Mouse (Mus musculus): ENCODE measurements at regions not wholly inside any gene's neighbourhood (a gene's known extent, or its start where the extent isn't known, plus 50 kb on each side); places are given as distances from the start of the nearest gene placed in this dataset.

- no peak for DNase-seq (ENCODE audit: low spot score)
- H3K4me1 ChIP-seq (replicated peaks; ENCODE audit: control insufficient read depth, insufficient read depth, low read length), result no peaks in the 10 kb centered on the region
- H3K4me3 ChIP-seq (ENCODE audit: low read depth, low read length), result no peak overlapping the region
- ATAC-seq (replicated peaks; ENCODE audit: low FRiP score), result no peak
- no peaks in the 10 kb centered on the region for H3K9me3 ChIP-seq (ENCODE audit: control insufficient read depth, low read length)
- H3K27me3 ChIP-seq (ENCODE audit: control insufficient read depth, insufficient read depth, low read length), result no peaks in the 10 kb centered on the region
- H3K27ac ChIP-seq (ENCODE audit: low read depth, low read length), result no peak overlapping the region
- WGBS, result 87% methylated on average over 10 of the region's 10 CpGs
- no peaks in the 10 kb centered on the region for H3K36me3 ChIP-seq (ENCODE audit: control insufficient read depth, insufficient read depth, low read length)
- no peak overlapping the region for H3K9ac ChIP-seq (ENCODE audit: low read length)
- H3K4me2 ChIP-seq (ENCODE audit: low read depth, low read length, severe bottlenecking), result no peak overlapping the region
These were observed 93.9 kb downstream of the Kcnrg start for GRCm38 (mm10) chr14:61701131-61701530.

- Histone ChIP-seq H3K27me3 (ENCODE audit: control insufficient read depth, insufficient read depth, low read length) (no peaks in the 10 kb centered on the region), H3K4me3 (ENCODE audit: low read depth, low read length) (no peak overlapping the region), H3K9ac (ENCODE audit: low read length) (no peak overlapping the region), H3K27ac (ENCODE audit: low read depth, low read length) (no peak overlapping the region), H3K4me2 (ENCODE audit: low read depth, low read length, severe bottlenecking) (no peak overlapping the region), H3K4me1 (replicated peaks; ENCODE audit: control insufficient read depth, insufficient read depth, low read length) (no peaks in the 10 kb centered on the region), H3K9me3 (ENCODE audit: control insufficient read depth, low read length) (no peaks in the 10 kb centered on the region), H3K36me3 (ENCODE audit: control insufficient read depth, insufficient read depth, low read length) (no peaks in the 10 kb centered on the region)
- no peak for DNase-seq (ENCODE audit: low spot score)
- ATAC-seq (replicated peaks; ENCODE audit: low FRiP score), result no peak
- WGBS, result 88% methylated on average over 3 of the region's 3 CpGs
These were observed 96.7 kb downstream of the Kcnrg start for GRCm38 (mm10) chr14:61703916-61704315.

GRCm38 (mm10) chr14:61706984-61707383, 99.7 kb downstream of the Kcnrg start:
- Histone ChIP-seq H3K4me2 (ENCODE audit: low read depth, low read length, severe bottlenecking) (no peak overlapping the region), H3K4me3 (ENCODE audit: low read depth, low read length) (no peak overlapping the region), H3K36me3 (ENCODE audit: control insufficient read depth, insufficient read depth, low read length) (no peaks in the 10 kb centered on the region), H3K4me1 (replicated peaks; ENCODE audit: control insufficient read depth, insufficient read depth, low read length) (no peaks in the 10 kb centered on the region), H3K9me3 (ENCODE audit: control insufficient read depth, low read length) (no peaks in the 10 kb centered on the region), H3K27ac (ENCODE audit: low read depth, low read length) (no peak overlapping the region), H3K27me3 (ENCODE audit: control insufficient read depth, insufficient read depth, low read length) (no peaks in the 10 kb centered on the region), H3K9ac (ENCODE audit: low read length) (no peak overlapping the region)
- ATAC-seq (replicated peaks; ENCODE audit: low FRiP score) (no peak), DNase-seq (ENCODE audit: low spot score) (no peak)
- WGBS, result 91% methylated on average over 6 of the region's 6 CpGs

GRCm38 (mm10) chr14:61708331-61708730, 101.1 kb downstream of the Kcnrg start:
- 69% methylated on average over 6 of the region's 6 CpGs for WGBS

GRCm38 (mm10) chr14:61715746-61716145, 108.5 kb downstream of the Kcnrg start:
- Histone ChIP-seq H3K27me3 (ENCODE audit: control insufficient read depth, insufficient read depth, low read length) (no peaks in the 10 kb centered on the region), H3K4me3 (ENCODE audit: low read depth, low read length) (no peak overlapping the region), H3K4me1 (replicated peaks; ENCODE audit: control insufficient read depth, insufficient read depth, low read length) (0 out of 2 replicates have a peak, but pooled peaks cover 2% of the 10 kb centered on the region), H3K9me3 (ENCODE audit: control insufficient read depth, low read length) (no peaks in the 10 kb centered on the region; the same call in 1 of the 2 replicates), H3K4me2 (ENCODE audit: low read depth, low read length, severe bottlenecking) (no peak overlapping the region), H3K9ac (ENCODE audit: low read length) (no peak overlapping the region), H3K36me3 (ENCODE audit: control insufficient read depth, insufficient read depth, low read length) (no peaks in the 10 kb centered on the region), H3K27ac (ENCODE audit: low read depth, low read length) (no peak overlapping the region)
- DNase-seq (ENCODE audit: low spot score) (no peak), ATAC-seq (replicated peaks; ENCODE audit: low FRiP score) (no peak)
- WGBS, result 90% methylated on average over 4 of the region's 4 CpGs

More at GRCm38 (mm10) chr14:61708331-61708730, 101.1 kb downstream of the Kcnrg start:
- Histone ChIP-seq H3K27ac (ENCODE audit: low read depth, low read length) (no peak overlapping the region), H3K4me1 (replicated peaks; ENCODE audit: control insufficient read depth, insufficient read depth, low read length) (0 out of 2 replicates have a peak, but pooled peaks cover 1% of the 10 kb centered on the region), H3K36me3 (ENCODE audit: control insufficient read depth, insufficient read depth, low read length) (no peaks in the 10 kb centered on the region), H3K9me3 (ENCODE audit: control insufficient read depth, low read length) (no peaks in the 10 kb centered on the region), H3K27me3 (ENCODE audit: control insufficient read depth, insufficient read depth, low read length) (no peaks in the 10 kb centered on the region), H3K4me3 (ENCODE audit: low read depth, low read length) (no peak overlapping the region), H3K9ac (ENCODE audit: low read length) (no peak overlapping the region), H3K4me2 (ENCODE audit: low read depth, low read length, severe bottlenecking) (no peak overlapping the region)
- no peak for ATAC-seq (replicated peaks; ENCODE audit: low FRiP score)
- no peak for DNase-seq (ENCODE audit: low spot score)

GRCm38 (mm10) chr14:61718392-61719124, 111.3 kb downstream of the Kcnrg start:
- Histone ChIP-seq H3K27ac (ENCODE audit: low read depth, low read length) (no peak overlapping the region), H3K27me3 (ENCODE audit: control insufficient read depth, insufficient read depth, low read length) (no peaks in the 10 kb centered on the region), H3K9me3 (ENCODE audit: control insufficient read depth, low read length) (no peaks in the 10 kb centered on the region; the same call in 1 of the 2 replicates), H3K36me3 (ENCODE audit: control insufficient read depth, insufficient read depth, low read length) (no peaks in the 10 kb centered on the region), H3K4me3 (ENCODE audit: low read depth, low read length) (no peak overlapping the region), H3K9ac (ENCODE audit: low read length) (no peak overlapping the region), H3K4me2 (ENCODE audit: low read depth, low read length, severe bottlenecking) (no peak overlapping the region), H3K4me1 (replicated peaks; ENCODE audit: control insufficient read depth, insufficient read depth, low read length) (no peaks in the 10 kb centered on the region)
- DNase-seq (ENCODE audit: low spot score), result no peak
- 55% methylated on average over 4 of the region's 4 CpGs for WGBS
- ATAC-seq (replicated peaks; ENCODE audit: low FRiP score), result no peak

GRCm38 (mm10) chr14:61721302-61721701, 114.0 kb downstream of the Kcnrg start:
- Histone ChIP-seq H3K27ac (ENCODE audit: low read depth, low read length) (no peak overlapping the region), H3K9ac (ENCODE audit: low read length) (no peak overlapping the region), H3K27me3 (ENCODE audit: control insufficient read depth, insufficient read depth, low read length) (no peaks in the 10 kb centered on the region), H3K4me2 (ENCODE audit: low read depth, low read length, severe bottlenecking) (no peak overlapping the region), H3K9me3 (ENCODE audit: control insufficient read depth, low read length) (no peaks in the 10 kb centered on the region), H3K4me1 (replicated peaks; ENCODE audit: control insufficient read depth, insufficient read depth, low read length) (no peaks in the 10 kb centered on the region), H3K36me3 (ENCODE audit: control insufficient read depth, insufficient read depth, low read length) (no peaks in the 10 kb centered on the region), H3K4me3 (ENCODE audit: low read depth, low read length) (no peak overlapping the region)
- no peak for ATAC-seq (replicated peaks; ENCODE audit: low FRiP score)
- WGBS, result 92% methylated on average over 4 of the region's 4 CpGs
- DNase-seq (ENCODE audit: low spot score), result no peak

- ATAC-seq (replicated peaks; ENCODE audit: low FRiP score) (no peak), DNase-seq (ENCODE audit: low spot score) (no peak)
- no peak overlapping the region for H3K4me2 ChIP-seq (ENCODE audit: low read depth, low read length, severe bottlenecking)
- H3K9me3 ChIP-seq (ENCODE audit: control insufficient read depth, low read length), result no peaks in the 10 kb centered on the region
- 86% methylated on average over 3 of the region's 3 CpGs for WGBS
- H3K36me3 ChIP-seq (ENCODE audit: control insufficient read depth, insufficient read depth, low read length), result no peaks in the 10 kb centered on the region
- no peak overlapping the region for H3K27ac ChIP-seq (ENCODE audit: low read depth, low read length)
- no peak overlapping the region for H3K9ac ChIP-seq (ENCODE audit: low read length)
- H3K4me1 ChIP-seq (replicated peaks; ENCODE audit: control insufficient read depth, insufficient read depth, low read length), result no peaks in the 10 kb centered on the region; the same call in 1 of the 2 replicates
- no peak overlapping the region for H3K4me3 ChIP-seq (ENCODE audit: low read depth, low read length)
- no peaks in the 10 kb centered on the region for H3K27me3 ChIP-seq (ENCODE audit: control insufficient read depth, insufficient read depth, low read length)
These were observed 117.7 kb downstream of the Kcnrg start for GRCm38 (mm10) chr14:61724942-61725341.

- no peak overlapping the region for H3K9ac ChIP-seq (ENCODE audit: low read length)
- H3K27ac ChIP-seq (ENCODE audit: low read depth, low read length), result no peak overlapping the region
- WGBS, result 20% methylated on average over 5 of the region's 5 CpGs
- no peak overlapping the region for H3K4me3 ChIP-seq (ENCODE audit: low read depth, low read length)
- no peak for ATAC-seq (replicated peaks; ENCODE audit: low FRiP score)
- H3K36me3 ChIP-seq (ENCODE audit: control insufficient read depth, insufficient read depth, low read length), result no peaks in the 10 kb centered on the region
- no peaks in the 10 kb centered on the region for H3K9me3 ChIP-seq (ENCODE audit: control insufficient read depth, low read length)
- no peaks in the 10 kb centered on the region for H3K27me3 ChIP-seq (ENCODE audit: control insufficient read depth, insufficient read depth, low read length)
- no peaks in the 10 kb centered on the region; the same call in 1 of the 2 replicates for H3K4me1 ChIP-seq (replicated peaks; ENCODE audit: control insufficient read depth, insufficient read depth, low read length)
- H3K4me2 ChIP-seq (ENCODE audit: low read depth, low read length, severe bottlenecking), result no peak overlapping the region
- no peak for DNase-seq (ENCODE audit: low spot score)
These were observed 121.3 kb downstream of the Kcnrg start for GRCm38 (mm10) chr14:61728562-61728961.

Measured in forebrain, embryonic 11.5 days (tissue).